Mouse (Mus musculus): ENCODE measurements at regions not wholly inside any gene's neighbourhood (a gene's known extent, or its start where the extent isn't known, plus 50 kb on each side); places are given as distances from the start of the nearest gene placed in this dataset.

- DNase-seq (ENCODE audit: extremely low spot score in 1 of 2, low spot score in 1 of 2), result no peak
Observed at GRCm38 (mm10) chr3:123905928-123906721, 215.5 kb upstream of the Ndst3 start.

- no peak for DNase-seq (ENCODE audit: extremely low spot score in 1 of 2, low spot score in 1 of 2)
Observed at GRCm38 (mm10) chr3:123918140-123918539, 227.5 kb upstream of the Ndst3 start.

GRCm38 (mm10) chr3:123952121-123952520, 261.5 kb upstream of the Ndst3 start:
- no peak for DNase-seq (ENCODE audit: extremely low spot score in 1 of 2, low spot score in 1 of 2)

- no peak for DNase-seq (ENCODE audit: extremely low spot score in 1 of 2, low spot score in 1 of 2)
Observed at GRCm38 (mm10) chr3:123967373-123967772, 276.7 kb upstream of the Ndst3 start.

GRCm38 (mm10) chr3:123972367-123972766, 281.7 kb upstream of the Ndst3 start:
- DNase-seq (ENCODE audit: extremely low spot score in 1 of 2, low spot score in 1 of 2), result no peak

GRCm38 (mm10) chr3:123973806-123974576, 283.3 kb upstream of the Ndst3 start:
- DNase-seq (ENCODE audit: extremely low spot score in 1 of 2, low spot score in 1 of 2), result peak; percentile 10 to 13

- DNase-seq (ENCODE audit: extremely low spot score in 1 of 2, low spot score in 1 of 2), result no peak
Observed at GRCm38 (mm10) chr3:123976475-123976874, 285.8 kb upstream of the Ndst3 start.

- DNase-seq (ENCODE audit: extremely low spot score in 1 of 2, low spot score in 1 of 2), result no peak
Observed at GRCm38 (mm10) chr3:123977168-123977567, 286.5 kb upstream of the Ndst3 start.

- no peak for DNase-seq (ENCODE audit: extremely low spot score in 1 of 2, low spot score in 1 of 2)
Observed at GRCm38 (mm10) chr3:123983045-123983444, 292.4 kb upstream of the Ndst3 start.

- DNase-seq (ENCODE audit: extremely low spot score in 1 of 2, low spot score in 1 of 2), result no peak
Observed at GRCm38 (mm10) chr3:123983530-123983929, 292.9 kb upstream of the Ndst3 start.

- no peak for DNase-seq (ENCODE audit: extremely low spot score in 1 of 2, low spot score in 1 of 2)
Observed at GRCm38 (mm10) chr3:123984028-123984427, 293.4 kb upstream of the Ndst3 start.

- DNase-seq (ENCODE audit: extremely low spot score in 1 of 2, low spot score in 1 of 2), result no peak
Observed at GRCm38 (mm10) chr3:123999957-124000616, 309.4 kb upstream of the Ndst3 start.

- no peak for DNase-seq (ENCODE audit: extremely low spot score in 1 of 2, low spot score in 1 of 2)
Observed at GRCm38 (mm10) chr3:124000883-124001282, 310.2 kb upstream of the Ndst3 start.

- DNase-seq (ENCODE audit: extremely low spot score in 1 of 2, low spot score in 1 of 2), result no peak
Observed at GRCm38 (mm10) chr3:124011685-124012084, 309.0 kb upstream of the Tram1l1 start.

- DNase-seq (ENCODE audit: extremely low spot score in 1 of 2, low spot score in 1 of 2), result no peak
Observed at GRCm38 (mm10) chr3:124018618-124019017, 302.0 kb upstream of the Tram1l1 start.

- no peak for DNase-seq (ENCODE audit: extremely low spot score in 1 of 2, low spot score in 1 of 2)
Observed at GRCm38 (mm10) chr3:124026188-124026587, 294.5 kb upstream of the Tram1l1 start.

- no peak for DNase-seq (ENCODE audit: extremely low spot score in 1 of 2, low spot score in 1 of 2)
Observed at GRCm38 (mm10) chr3:124067061-124067460, 253.6 kb upstream of the Tram1l1 start.

- DNase-seq (ENCODE audit: extremely low spot score in 1 of 2, low spot score in 1 of 2), result no peak
Observed at GRCm38 (mm10) chr3:124067538-124067937, 253.1 kb upstream of the Tram1l1 start.

- no peak for DNase-seq (ENCODE audit: extremely low spot score in 1 of 2, low spot score in 1 of 2)
Observed at GRCm38 (mm10) chr3:124067971-124068370, 252.7 kb upstream of the Tram1l1 start.

GRCm38 (mm10) chr3:124069182-124069581, 251.5 kb upstream of the Tram1l1 start:
- no peak for DNase-seq (ENCODE audit: extremely low spot score in 1 of 2, low spot score in 1 of 2)

GRCm38 (mm10) chr3:124075974-124076606, 244.6 kb upstream of the Tram1l1 start:
- no peak for DNase-seq (ENCODE audit: extremely low spot score in 1 of 2, low spot score in 1 of 2)

Measured in layer of hippocampus, postnatal 25 days (tissue).